Mouse (Mus musculus) kidney, adult 9 months (tissue): ENCODE measurements around the gene Dapk3.
"Not testable (repeated sequence)": the region's sequence is repeated elsewhere in the genome, so short reads cannot be mapped to it uniquely, and the experiment has no call there.

Source experiments
- DNase-seq: peaks from one replicate; pipeline ENCODE4 v3.0.0; 2022

The Dapk3 gene

GRCm38 (mm10) chr10:81146296-81146695 is 36.5 kb upstream of the Dapk3 start:
- DNase-seq: no peak

GRCm38 (mm10) chr10:81151261-81151660 is 31.5 kb upstream of the Dapk3 start:
- DNase-seq: no peak

- no peak for DNase-seq
Measured at GRCm38 (mm10) chr10:81152609-81153008, 30.2 kb upstream of the Dapk3 start.

GRCm38 (mm10) chr10:81154313-81154712 is 28.5 kb upstream of the Dapk3 start:
- no peak for DNase-seq

GRCm38 (mm10) chr10:81154736-81155135 is 28.1 kb upstream of the Dapk3 start:
- DNase-seq: no peak

- peak; percentile 76 for DNase-seq
Measured at GRCm38 (mm10) chr10:81161602-81162317, 21.0 kb upstream of the Dapk3 start.

- DNase-seq: no peak
Measured at GRCm38 (mm10) chr10:81162318-81162652, 20.5 kb upstream of the Dapk3 start.

- DNase-seq: no peak
Measured at GRCm38 (mm10) chr10:81165118-81165517, 17.7 kb upstream of the Dapk3 start.

- peak; percentile 100 for DNase-seq
Measured at GRCm38 (mm10) chr10:81167200-81168086, 15.4 kb upstream of the Dapk3 start, which contains the start of gene Pias4. Gene Pias4, minus strand, starts transcription at chr10:81167923.

GRCm38 (mm10) chr10:81168087-81168431 is 14.7 kb upstream of the Dapk3 start:
- DNase-seq: no peak

GRCm38 (mm10) chr10:81168521-81169244 is 14.1 kb upstream of the Dapk3 start:
- peak; percentile 93 for DNase-seq

GRCm38 (mm10) chr10:81169411-81169900 is 13.3 kb upstream of the Dapk3 start:
- peak; percentile 43 for DNase-seq

GRCm38 (mm10) chr10:81173132-81173531 is 9.7 kb upstream of the Dapk3 start:
- peak; percentile 83 for DNase-seq

- DNase-seq: peak; percentile 91
Measured at GRCm38 (mm10) chr10:81174617-81175344, 8.0 kb upstream of the Dapk3 start.

GRCm38 (mm10) chr10:81175345-81175701 is 7.5 kb upstream of the Dapk3 start:
- DNase-seq: not testable (repeated sequence)

- DNase-seq: peak; percentile 100
Measured at GRCm38 (mm10) chr10:81175936-81176465, 6.8 kb upstream of the Dapk3 start.

- peak; percentile 72 for DNase-seq
Measured at GRCm38 (mm10) chr10:81176466-81177271, 6.1 kb upstream of the Dapk3 start, which contains the start of gene Eef2. Gene Eef2, plus strand, starts transcription at chr10:81176631.

GRCm38 (mm10) chr10:81177491-81177925 is 5.3 kb upstream of the Dapk3 start:
- peak; percentile 67 for DNase-seq

- peak; percentile 37 for DNase-seq
Measured at GRCm38 (mm10) chr10:81177958-81178712, 4.7 kb upstream of the Dapk3 start.

GRCm38 (mm10) chr10:81178927-81179326 is 3.9 kb upstream of the Dapk3 start:
- DNase-seq: no peak
